Mouse (Mus musculus): Measurements from ENCODE around the gene Nbea. TPM values are rescaled to one million over a fixed set of nuclear protein-coding genes. Genes with fewer than 3 reads are reported as not detected.

Nbea gene
- polyA plus RNA-seq, 1 experiment from 2014 or later = 36.8 TPM

GRCm38 (mm10) chr3:55786835-55787486, 396.5 kb downstream of the Nbea start:
- Histone ChIP-seq H3K4me3 (peak overlapping the region; percentile 40), H3K9me3 (replicated peaks) (no peaks in the 10 kb centered on the region), H3K27ac (peak overlapping the region; percentile 44; the same call in 1 of the 2 replicates), H3K36me3 (ENCODE audit: poor library complexity, severe bottlenecking) (no peaks in the 10 kb centered on the region), H3K27me3 (peaks cover 72% of the 10 kb centered on the region), H3K4me1 (peaks cover 28% of the 10 kb centered on the region), H3K4me2 (peak overlapping the region; percentile 64), H3K9ac (peak overlapping the region; percentile 67)
- ATAC-seq = no peak
- WGBS = 5% methylated on average over 17 of the region's 17 CpGs

- WGBS = 9% methylated on average over 3 of the region's 3 CpGs
- no peak overlapping the region for H3K4me3 ChIP-seq
- H3K27me3 ChIP-seq = peaks cover 78% of the 10 kb centered on the region
- no peak for ATAC-seq
- H3K27ac ChIP-seq = no peak overlapping the region
- H3K9me3 ChIP-seq (replicated peaks) = no peaks in the 10 kb centered on the region
- no peak overlapping the region for H3K4me2 ChIP-seq
- peaks cover 30% of the 10 kb centered on the region for H3K4me1 ChIP-seq
- no peak overlapping the region for H3K9ac ChIP-seq
- H3K36me3 ChIP-seq (ENCODE audit: poor library complexity, severe bottlenecking) = no peaks in the 10 kb centered on the region
These were observed 397.3 kb downstream of the Nbea start for GRCm38 (mm10) chr3:55785981-55786725.

- H3K9me3 ChIP-seq (replicated peaks) = no peaks in the 10 kb centered on the region
- H3K4me3 ChIP-seq = peak overlapping the region; percentile 10; the same call in 1 of the 2 replicates
- H3K4me1 ChIP-seq = peaks cover 37% of the 10 kb centered on the region
- H3K36me3 ChIP-seq (ENCODE audit: poor library complexity, severe bottlenecking) = no peaks in the 10 kb centered on the region
- no peak for ATAC-seq
- no peak overlapping the region for H3K9ac ChIP-seq
- H3K27ac ChIP-seq = no peak overlapping the region
- peaks cover 85% of the 10 kb centered on the region for H3K27me3 ChIP-seq
- 45% methylated on average over 4 of the region's 4 CpGs for WGBS
- no peak overlapping the region for H3K4me2 ChIP-seq
These were observed 398.1 kb downstream of the Nbea start for GRCm38 (mm10) chr3:55785266-55785980.

- H3K27me3 ChIP-seq = peaks cover 82% of the 10 kb centered on the region
- peaks cover 46% of the 10 kb centered on the region for H3K4me1 ChIP-seq
- ATAC-seq = no peak
- H3K4me2 ChIP-seq = peak overlapping the region; percentile 57
- no peak overlapping the region for H3K27ac ChIP-seq
- H3K9me3 ChIP-seq (replicated peaks) = no peaks in the 10 kb centered on the region
- H3K36me3 ChIP-seq (ENCODE audit: poor library complexity, severe bottlenecking) = no peaks in the 10 kb centered on the region
- 5% methylated on average over 7 of the region's 7 CpGs for WGBS
- H3K4me3 ChIP-seq = peak overlapping the region; percentile 31
- no peak overlapping the region for H3K9ac ChIP-seq
These were observed 399.4 kb downstream of the Nbea start for GRCm38 (mm10) chr3:55784101-55784500.

- WGBS = 4% methylated on average over 45 of the region's 45 CpGs
- Histone ChIP-seq H3K9me3 (replicated peaks) (no peaks in the 10 kb centered on the region), H3K4me3 (peak overlapping the region; percentile 31), H3K9ac (peak overlapping the region; percentile 56), H3K36me3 (ENCODE audit: poor library complexity, severe bottlenecking) (no peaks in the 10 kb centered on the region), H3K4me1 (peaks cover 48% of the 10 kb centered on the region), H3K4me2 (peak overlapping the region; percentile 57), H3K27me3 (peaks cover 82% of the 10 kb centered on the region), H3K27ac (peak overlapping the region; percentile 48; the same call in 1 of the 2 replicates)
- ATAC-seq = no peak
These were observed 400.1 kb downstream of the Nbea start for GRCm38 (mm10) chr3:55783171-55784081.

GRCm38 (mm10) chr3:55782771-55783170, 400.7 kb downstream of the Nbea start:
- Histone ChIP-seq H3K9ac (peak overlapping the region; percentile 56), H3K27ac (peak overlapping the region; percentile 48; the same call in 1 of the 2 replicates), H3K27me3 (peaks cover 86% of the 10 kb centered on the region), H3K36me3 (ENCODE audit: poor library complexity, severe bottlenecking) (no peaks in the 10 kb centered on the region), H3K9me3 (replicated peaks) (no peaks in the 10 kb centered on the region), H3K4me1 (peaks cover 46% of the 10 kb centered on the region), H3K4me3 (peak overlapping the region; percentile 31), H3K4me2 (peak overlapping the region; percentile 57)
- no peak for ATAC-seq
- WGBS = 2% methylated on average over 22 of the region's 22 CpGs

- Histone ChIP-seq H3K36me3 (ENCODE audit: poor library complexity, severe bottlenecking) (no peaks in the 10 kb centered on the region), H3K4me2 (peak within 1 kb of the TSS; percentile 57), H3K4me1 (peaks cover 40% of the 10 kb centered on the region), H3K9me3 (replicated peaks) (no peaks in the 10 kb centered on the region), H3K27me3 (peaks cover 85% of the 10 kb centered on the region), H3K9ac (peak within 1 kb of the TSS; percentile 56), H3K4me3 (peak within 1 kb of the TSS; percentile 31), H3K27ac (peak within 1 kb of the TSS; percentile 48; the same call in 1 of the 2 replicates)
- peak; percentile 69 for ATAC-seq
- 1% methylated on average over 16 of the region's 16 CpGs for WGBS
These were observed 401.3 kb downstream of the Nbea start, which contains the start of gene Mab21l1 for GRCm38 (mm10) chr3:55782056-55782687. TSS of gene Mab21l1 (plus strand) at chr3:55782510.

- no peak for ATAC-seq
- Histone ChIP-seq H3K27me3 (peaks cover 84% of the 10 kb centered on the region), H3K4me1 (peaks cover 39% of the 10 kb centered on the region), H3K9me3 (replicated peaks) (no peaks in the 10 kb centered on the region), H3K4me3 (no peak overlapping the region), H3K9ac (no peak overlapping the region), H3K4me2 (no peak overlapping the region), H3K27ac (no peak overlapping the region), H3K36me3 (ENCODE audit: poor library complexity, severe bottlenecking) (no peaks in the 10 kb centered on the region)
- 5% methylated on average over 5 of the region's 5 CpGs for WGBS
These were observed 402.0 kb downstream of the Nbea start for GRCm38 (mm10) chr3:55781429-55782055.

- Histone ChIP-seq H3K4me3 (peak overlapping the region; percentile 26), H3K36me3 (ENCODE audit: poor library complexity, severe bottlenecking) (no peaks in the 10 kb centered on the region), H3K9ac (peak overlapping the region; percentile 43), H3K4me1 (peaks cover 39% of the 10 kb centered on the region), H3K9me3 (replicated peaks) (no peaks in the 10 kb centered on the region), H3K27me3 (peaks cover 76% of the 10 kb centered on the region), H3K4me2 (peak overlapping the region; percentile 52), H3K27ac (peak overlapping the region; percentile 69)
- ATAC-seq = peak; percentile 50
- whole genome bisulfite sequencing = 1% methylated on average over 52 of the region's 53 CpGs
These were observed 403.1 kb downstream of the Nbea start for GRCm38 (mm10) chr3:55780120-55781070.
